Mouse (Mus musculus) kidney, adult 2 months (tissue): ENCODE measurements at regions not wholly inside any gene's neighbourhood (a gene's known extent, or its start where the extent isn't known, plus 50 kb on each side); places are given as distances from the start of the nearest gene placed in this dataset.

Experiments used
- CTCF ChIP-seq: fragments of 200-500 bp; conservative IDR thresholded peaks from 2 replicates; pipeline ENCODE4 v1.5.1; 2011; ENCODE audit warnings: low read depth, mild to moderate bottlenecking, control low read depth, low read length, moderate library complexity, mixed read lengths; ENCODE audit not compliant: insufficient read depth, insufficient read length
- POLR2A ChIP-seq: fragments of 200-500 bp; IDR thresholded peaks from one replicate; pipeline ENCODE4 v1.6.1; 2011; ENCODE audit warnings: low read depth, low read length, control low read depth

GRCm38 (mm10) chr4:94144901-94145801 lies 411.2 kb upstream of the Gm10306 start:
- no peak for TF ChIP-seq CTCF
- TF ChIP-seq POLR2A = no peak
